Mouse (Mus musculus) lung, postnatal 0 days (tissue): ENCODE results near the gene Cep152.

Experiments
- CTCF ChIP-seq: IDR thresholded peaks from 2 replicates; pipeline ENCODE4 v1.5.1; 2016; ENCODE audit warnings: antibody characterized with exemption, mild to moderate bottlenecking
- EP300 ChIP-seq: IDR thresholded peaks from 2 replicates; pipeline ENCODE4 v1.6.1; 2016; ENCODE audit warnings: antibody characterized with exemption, mild to moderate bottlenecking, control low read depth

GRCm38 (mm10) chr2:125544986-125545385, 79.9 kb downstream of the Cep152 start:
- no peak for TF ChIP-seq CTCF
- no peak for TF ChIP-seq EP300
